Mouse (Mus musculus) gastrocnemius, postnatal 36 days (tissue): ENCODE measurements around the gene Polr2j. TPM values are rescaled to one million over a fixed set of nuclear protein-coding genes. Genes with fewer than 3 reads are reported as not detected.

Experiments
- DNase-seq, 2 experiments: peaks; one replicate each; pipeline ENCODE4 v3.0.0; 2022
- intact Hi-C: fragments of 180-260 bp; cut with DNase I; formaldehyde crosslinking; loops from one replicate; pipeline ENCODE4 v1.15.1; 2025
- long read RNA-seq, 2 experiments: library from polyadenylated mRNA; stranded (forward); transcript quantifications; one replicate each; pipeline ENCODE4 v2.0.0; 2021
- total RNA-seq, 2 experiments: library from RNA; stranded (reverse); gene quantifications; 2 replicates each; pipeline ENCODE4 v1.2.3; 2021

The Polr2j gene
- total RNA-seq: 10 to 100 TPM; 56.0 to 60.9 TPM
- long read RNA-seq, experiment 1, transcript Polr2j-201 (4 exons, 646 nt): major isoform, 86 of 94 reads
- long read RNA-seq, experiment 1, partial matches to known transcripts: 2 of 94 reads
- long read RNA-seq, experiment 1, other reads (novel, unspliced or antisense): 5 of 94 reads
- long read RNA-seq, experiment 2, transcript Polr2j-201 (4 exons, 646 nt): major isoform, 121 of 126 reads
- long read RNA-seq, experiment 2, partial matches to known transcripts: 1 of 126 reads
- long read RNA-seq, experiment 2, other reads (novel, unspliced or antisense): 3 of 126 reads

- intact Hi-C loops: no loop called here
These were observed at the start of gene Polr2j for GRCm38 (mm10) chr5:136115891-136116783. Gene Polr2j (plus strand): TSS chr5:136116631.

GRCm38 (mm10) chr5:136069411-136069810 is 47.0 kb upstream of the Polr2j start:
- intact Hi-C loops: no loop called here
- no peak for DNase-seq

More at GRCm38 (mm10) chr5:136115891-136116783, at the start of gene Polr2j:
- peak; percentile 94 to 96 for DNase-seq

GRCm38 (mm10) chr5:136073051-136073450 is 43.4 kb upstream of the Polr2j start:
- no peak for DNase-seq
- intact Hi-C loops: no loop called here

- no peak for DNase-seq
- intact Hi-C loops: no loop called here
These were observed 42.9 kb upstream of the Polr2j start for GRCm38 (mm10) chr5:136073526-136073925.

GRCm38 (mm10) chr5:136075076-136075475 is 41.4 kb upstream of the Polr2j start:
- intact Hi-C loops: no loop called here

GRCm38 (mm10) chr5:136076284-136076683 is 40.1 kb upstream of the Polr2j start:
- DNase-seq: no peak

More at GRCm38 (mm10) chr5:136075076-136075475, 41.4 kb upstream of the Polr2j start:
- DNase-seq: no peak

GRCm38 (mm10) chr5:136077001-136077550 is 39.4 kb upstream of the Polr2j start:
- intact Hi-C loops: no loop called here
- no peak for DNase-seq

More at GRCm38 (mm10) chr5:136076284-136076683, 40.1 kb upstream of the Polr2j start:
- intact Hi-C loops: no loop called here

- no peak for DNase-seq
- intact Hi-C loops: no loop called here
These were observed 38.3 kb upstream of the Polr2j start for GRCm38 (mm10) chr5:136078136-136078535.

GRCm38 (mm10) chr5:136082345-136082744 is 34.1 kb upstream of the Polr2j start:
- intact Hi-C loops: no loop called here
- no peak for DNase-seq

GRCm38 (mm10) chr5:136083669-136084107 is 32.7 kb upstream of the Polr2j start, which contains the start of gene Rasa4:
Gene Rasa4 (plus strand): TSS chr5:136083916.
- intact Hi-C loops: no loop called here
- DNase-seq: peak; percentile 92 to 93

- intact Hi-C loops: no loop called here
- no peak for DNase-seq
These were observed 32.1 kb upstream of the Polr2j start for GRCm38 (mm10) chr5:136084144-136084881.

GRCm38 (mm10) chr5:136084891-136085651 is 31.4 kb upstream of the Polr2j start:
- peak in 1 of 2 experiments; percentile 32 for DNase-seq
- intact Hi-C loops: no loop called here

GRCm38 (mm10) chr5:136086290-136086689 is 30.1 kb upstream of the Polr2j start:
- intact Hi-C loops: no loop called here
- DNase-seq: no peak

GRCm38 (mm10) chr5:136088821-136089575 is 27.4 kb upstream of the Polr2j start:
- intact Hi-C loops: no loop called here
- DNase-seq: no peak

- DNase-seq: no peak
- intact Hi-C loops: no loop called here
These were observed 24.5 kb upstream of the Polr2j start for GRCm38 (mm10) chr5:136091927-136092326.

- intact Hi-C loops: no loop called here
- DNase-seq: no peak
These were observed 22.0 kb upstream of the Polr2j start for GRCm38 (mm10) chr5:136094249-136095010.

GRCm38 (mm10) chr5:136095089-136095488 is 21.3 kb upstream of the Polr2j start:
- DNase-seq: no peak
- intact Hi-C loops: no loop called here

- intact Hi-C loops: no loop called here
- no peak for DNase-seq
These were observed 17.9 kb upstream of the Polr2j start for GRCm38 (mm10) chr5:136098536-136098935.
